Mouse (Mus musculus) forebrain, embryonic 15.5 days (tissue): ENCODE results near the gene Ahdc1. TPM values are rescaled to one million over a fixed set of nuclear protein-coding genes. Genes with fewer than 3 reads are reported as not detected.

Experiments
- ATAC-seq: fragments of 200-750 bp; cut with Nextera tagmentation; replicated peaks from 2 replicates; pipeline ENCODE4 v1.8.0; 2017; ENCODE audit warnings: mild to moderate bottlenecking, moderate TSS enrichment, moderate library complexity
- H3K27ac ChIP-seq: fragments of 300-500 bp; sonication (generic); replicated peaks from 2 replicates; pipeline ENCODE4 v1.5.1; 2015; ENCODE audit warnings: mild to moderate bottlenecking, inconsistent platforms
- H3K27me3 ChIP-seq: fragments of 300-500 bp; sonication (generic); 2 replicates; pipeline ENCODE4 v1.6.1; 2015; ENCODE audit warnings: inconsistent platforms
- H3K36me3 ChIP-seq: fragments of 300-500 bp; sonication (generic); 2 replicates; pipeline ENCODE4 v1.6.1; 2015; ENCODE audit warnings: mild to moderate bottlenecking, inconsistent platforms
- H3K4me1 ChIP-seq: fragments of 300-500 bp; sonication (generic); 2 replicates; pipeline ENCODE4 v1.6.1; 2015; ENCODE audit warnings: inconsistent platforms
- H3K4me2 ChIP-seq: fragments of 300-500 bp; sonication (generic); replicated peaks from 2 replicates; pipeline ENCODE4 v1.6.1; 2015; ENCODE audit warnings: mild to moderate bottlenecking, inconsistent platforms
- H3K4me3 ChIP-seq: fragments of 300-500 bp; sonication (generic); 2 replicates; pipeline ENCODE4 v1.5.1; 2015; ENCODE audit warnings: mild to moderate bottlenecking, inconsistent platforms
- H3K9ac ChIP-seq: fragments of 300-500 bp; sonication (generic); replicated peaks from 2 replicates; pipeline ENCODE4 v1.6.1; 2015; ENCODE audit warnings: mild to moderate bottlenecking, inconsistent platforms
- H3K9me3 ChIP-seq: fragments of 300-500 bp; sonication (generic); 2 replicates; pipeline ENCODE4 v1.6.1; 2016; ENCODE audit warnings: inconsistent platforms
- WGBS: fragments of 180-500 bp; shearing (Covaris S2); methylation state at CpG from one replicate; pipeline ENCODE4 v1.1.7; 2015; ENCODE audit warnings: mixed read lengths; 5-methylcytosine and 5-hydroxymethylcytosine counted together
- polyA plus RNA-seq: library from polyadenylated mRNA; unstranded; fragments of >200 nt; fragmentation: Nextera tagmentation; extraction: Ambion mirVana; gene quantifications from 2 replicates; pipeline ENCODE4 v1.2.1, GENCODE M21; 2015

The Ahdc1 gene
- polyA plus RNA-seq, 1 experiment from 2014 or later, result 14.2 TPM

- no peaks in the 10 kb centered on the region for H3K27me3 ChIP-seq
- H3K9ac ChIP-seq, result no peak overlapping the region
- no peak for ATAC-seq
- no peak overlapping the region for H3K4me2 ChIP-seq
- H3K36me3 ChIP-seq, result no peaks in the 10 kb centered on the region
- no peak overlapping the region for H3K4me3 ChIP-seq
- no peaks in the 10 kb centered on the region for H3K9me3 ChIP-seq
- H3K27ac ChIP-seq, result peak overlapping the region; percentile 39
- peaks cover 76% of the 10 kb centered on the region for H3K4me1 ChIP-seq
- WGBS, result 31% methylated on average over 3 of the region's 4 CpGs
These were observed 13.3 kb downstream of the Ahdc1 start for GRCm38 (mm10) chr4:133024404-133024803.

GRCm38 (mm10) chr4:133024969-133025685 lies 14.1 kb downstream of the Ahdc1 start:
- H3K4me3 ChIP-seq, result no peak overlapping the region
- no peak for ATAC-seq
- peaks cover 70% of the 10 kb centered on the region for H3K4me1 ChIP-seq
- H3K27ac ChIP-seq, result peak overlapping the region; percentile 39
- no peaks in the 10 kb centered on the region for H3K36me3 ChIP-seq
- H3K9me3 ChIP-seq, result no peaks in the 10 kb centered on the region
- H3K9ac ChIP-seq, result no peak overlapping the region
- H3K27me3 ChIP-seq, result no peaks in the 10 kb centered on the region
- H3K4me2 ChIP-seq, result no peak overlapping the region
- 11% methylated on average over 10 of the region's 10 CpGs for WGBS

- Histone ChIP-seq H3K36me3 (no peaks in the 10 kb centered on the region), H3K4me3 (no peak overlapping the region), H3K9ac (no peak overlapping the region), H3K9me3 (no peaks in the 10 kb centered on the region), H3K27me3 (no peaks in the 10 kb centered on the region), H3K4me1 (peaks cover 58% of the 10 kb centered on the region), H3K4me2 (no peak overlapping the region), H3K27ac (no peak overlapping the region)
- 74% methylated on average over 10 of the region's 10 CpGs for WGBS
- no peak for ATAC-seq
These were observed 15.2 kb downstream of the Ahdc1 start for GRCm38 (mm10) chr4:133026272-133026671.

- peaks cover 52% of the 10 kb centered on the region for H3K4me1 ChIP-seq
- H3K9ac ChIP-seq, result no peak overlapping the region
- no peak overlapping the region for H3K4me3 ChIP-seq
- no peak for ATAC-seq
- no peak overlapping the region for H3K27ac ChIP-seq
- WGBS, result 13% methylated on average over 2 of the region's 2 CpGs
- H3K36me3 ChIP-seq, result no peaks in the 10 kb centered on the region
- no peak overlapping the region for H3K4me2 ChIP-seq
- H3K27me3 ChIP-seq, result no peaks in the 10 kb centered on the region
- H3K9me3 ChIP-seq, result no peaks in the 10 kb centered on the region
These were observed 15.8 kb downstream of the Ahdc1 start for GRCm38 (mm10) chr4:133026826-133027375.

GRCm38 (mm10) chr4:133027721-133028120 lies 16.7 kb downstream of the Ahdc1 start:
- Histone ChIP-seq H3K9ac (no peak overlapping the region), H3K4me2 (no peak overlapping the region), H3K4me3 (no peak overlapping the region), H3K27me3 (no peaks in the 10 kb centered on the region), H3K27ac (no peak overlapping the region), H3K4me1 (peaks cover 44% of the 10 kb centered on the region), H3K9me3 (no peaks in the 10 kb centered on the region), H3K36me3 (no peaks in the 10 kb centered on the region)
- 61% methylated on average over 10 of the region's 10 CpGs for WGBS
- ATAC-seq, result no peak

DNA sequence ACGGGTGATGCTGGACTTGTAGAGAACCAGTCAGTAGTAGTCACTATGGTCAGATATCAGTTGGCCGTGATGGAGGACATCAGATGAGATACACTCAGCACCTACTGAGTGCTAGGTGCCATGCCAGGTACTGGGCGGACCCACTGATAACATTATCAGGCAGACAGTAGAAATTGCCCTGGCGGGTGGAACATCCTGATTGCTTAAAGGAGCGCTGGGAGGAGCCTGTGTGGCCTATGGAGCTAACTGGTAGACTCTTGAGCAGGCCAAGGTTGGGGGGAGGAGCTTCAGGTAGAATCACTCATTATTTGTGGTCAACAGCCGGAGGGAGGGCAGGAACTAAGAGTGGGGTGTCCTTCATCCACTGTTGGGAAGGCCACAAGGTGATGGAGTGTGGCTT lies 17.1 kb downstream of the Ahdc1 start:
- ATAC-seq, result no peak
- H3K9me3 ChIP-seq, result no peaks in the 10 kb centered on the region
- no peak overlapping the region for H3K4me3 ChIP-seq
- H3K27ac ChIP-seq, result no peak overlapping the region
- H3K4me2 ChIP-seq, result no peak overlapping the region
- no peaks in the 10 kb centered on the region for H3K36me3 ChIP-seq
- no peak overlapping the region for H3K9ac ChIP-seq
- 92% methylated on average over 6 of the region's 6 CpGs for WGBS
- no peaks in the 10 kb centered on the region for H3K27me3 ChIP-seq
- H3K4me1 ChIP-seq, result peaks cover 39% of the 10 kb centered on the region

DNA sequence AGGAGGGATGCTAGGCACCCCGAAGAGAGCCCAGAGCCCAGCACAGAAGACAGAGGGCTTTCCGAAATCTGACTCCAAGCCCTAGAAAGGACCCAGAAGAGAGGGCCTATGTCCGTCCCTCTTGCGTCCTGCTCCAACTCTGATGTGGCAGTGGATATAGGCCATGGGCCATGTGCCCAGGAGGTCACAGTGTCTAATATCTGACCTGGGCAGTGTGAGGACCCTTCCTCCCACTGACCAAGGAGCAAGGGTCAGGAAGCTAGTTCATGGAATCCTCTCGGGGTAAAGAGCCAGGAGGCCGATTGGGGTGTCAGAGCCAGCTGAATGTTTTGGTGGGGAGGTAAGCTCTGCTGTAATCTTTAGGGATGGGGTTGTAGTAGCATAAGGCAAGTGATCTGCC lies 17.8 kb downstream of the Ahdc1 start:
- Histone ChIP-seq H3K4me1 (peaks cover 32% of the 10 kb centered on the region), H3K9ac (no peak overlapping the region), H3K4me3 (no peak overlapping the region), H3K36me3 (no peaks in the 10 kb centered on the region), H3K9me3 (no peaks in the 10 kb centered on the region), H3K27me3 (no peaks in the 10 kb centered on the region), H3K27ac (no peak overlapping the region), H3K4me2 (no peak overlapping the region)
- ATAC-seq, result no peak
- WGBS, result 87% methylated on average over 6 of the region's 6 CpGs

- H3K9ac ChIP-seq, result no peak overlapping the region
- no peak overlapping the region for H3K4me3 ChIP-seq
- H3K4me1 ChIP-seq, result peaks cover 10% of the 10 kb centered on the region
- no peak overlapping the region for H3K4me2 ChIP-seq
- 0 out of 2 replicates have a peak, but pooled peaks cover 4% of the 10 kb centered on the region for H3K27me3 ChIP-seq
- WGBS, result 92% methylated on average over 8 of the region's 8 CpGs
- no peaks in the 10 kb centered on the region for H3K9me3 ChIP-seq
- no peak overlapping the region for H3K27ac ChIP-seq
- H3K36me3 ChIP-seq, result no peaks in the 10 kb centered on the region
- no peak for ATAC-seq
These were observed 21.5 kb downstream of the Ahdc1 start for GRCm38 (mm10) chr4:133032410-133033095.

DNA sequence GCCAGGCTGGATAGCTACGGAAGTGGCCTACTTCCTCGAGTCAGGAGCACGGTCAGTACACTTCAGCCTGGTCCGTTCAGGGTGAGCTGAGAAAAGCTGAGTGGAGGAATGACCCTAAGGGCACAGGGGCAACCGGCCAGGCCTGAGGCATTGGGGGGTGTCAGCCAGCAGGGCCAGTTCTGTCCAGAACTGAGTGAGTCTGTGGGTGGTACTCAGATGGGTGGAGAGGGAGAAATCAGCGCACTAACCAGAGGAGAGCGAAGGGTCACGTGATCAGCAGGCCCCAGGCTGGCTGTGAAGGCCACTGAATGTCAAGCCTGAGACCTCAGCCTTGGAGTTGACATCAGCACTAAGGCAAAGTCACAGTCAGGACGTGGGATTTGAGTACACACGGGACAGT lies 23.4 kb downstream of the Ahdc1 start:
- Histone ChIP-seq H3K27ac (no peak overlapping the region), H3K9ac (no peak overlapping the region), H3K27me3 (0 out of 2 replicates have a peak, but pooled peaks cover 4% of the 10 kb centered on the region), H3K4me3 (no peak overlapping the region), H3K36me3 (no peaks in the 10 kb centered on the region), H3K9me3 (no peaks in the 10 kb centered on the region), H3K4me2 (no peak overlapping the region), H3K4me1 (peaks cover 29% of the 10 kb centered on the region)
- 79% methylated on average over 10 of the region's 10 CpGs for WGBS
- no peak for ATAC-seq

DNA sequence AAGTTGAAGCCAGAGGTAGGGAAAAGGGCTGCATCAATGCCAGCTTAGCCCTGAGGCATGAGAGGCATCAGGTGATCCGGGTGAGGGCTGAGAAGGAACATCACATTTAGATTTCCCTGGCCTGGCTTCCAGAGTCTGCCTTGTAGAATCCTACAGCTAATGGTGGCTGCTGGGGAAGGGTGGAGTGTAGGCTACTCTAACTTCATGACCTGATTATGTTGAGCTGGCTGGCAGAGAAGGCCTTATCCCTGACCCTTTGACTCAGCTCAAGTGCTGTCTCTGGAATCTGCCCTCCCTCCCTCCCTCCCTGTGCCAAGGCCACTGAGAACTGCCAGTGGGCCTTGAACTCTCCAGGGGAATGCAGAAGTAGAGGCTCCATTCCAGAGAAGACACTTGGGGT lies 24.4 kb downstream of the Ahdc1 start:
- H3K4me2 ChIP-seq, result no peak overlapping the region
- no peak for ATAC-seq
- no peak overlapping the region for H3K4me3 ChIP-seq
- 86% methylated on average over 1 of the region's 1 CpGs for whole genome bisulfite sequencing
- no peak overlapping the region for H3K9ac ChIP-seq
- no peaks in the 10 kb centered on the region for H3K36me3 ChIP-seq
- H3K9me3 ChIP-seq, result no peaks in the 10 kb centered on the region
- H3K27ac ChIP-seq, result no peak overlapping the region
- 0 out of 2 replicates have a peak, but pooled peaks cover 4% of the 10 kb centered on the region for H3K27me3 ChIP-seq
- peaks cover 38% of the 10 kb centered on the region for H3K4me1 ChIP-seq

DNA sequence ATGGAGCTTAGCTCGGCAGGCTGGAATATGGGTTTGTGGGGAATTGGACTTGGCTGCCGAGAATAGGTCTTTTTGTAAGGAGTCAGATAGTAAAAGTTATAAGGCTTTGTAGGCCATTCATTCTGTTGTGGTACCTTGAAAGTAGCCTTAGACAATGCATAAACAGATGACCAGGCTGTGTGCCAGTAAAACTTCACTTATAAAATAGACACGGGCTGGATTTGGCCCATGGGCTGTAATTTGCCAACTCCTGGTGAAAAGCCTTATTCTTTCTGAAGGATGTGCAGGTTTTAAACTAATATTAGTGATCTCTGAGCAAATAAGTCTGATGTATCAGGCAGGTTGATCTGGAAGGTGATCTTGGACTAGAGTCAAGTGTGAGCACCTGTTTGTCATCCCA lies 24.9 kb downstream of the Ahdc1 start:
- H3K36me3 ChIP-seq, result no peaks in the 10 kb centered on the region
- no peaks in the 10 kb centered on the region for H3K9me3 ChIP-seq
- peaks cover 43% of the 10 kb centered on the region for H3K4me1 ChIP-seq
- H3K4me3 ChIP-seq, result no peak overlapping the region
- no peak overlapping the region for H3K27ac ChIP-seq
- H3K9ac ChIP-seq, result no peak overlapping the region
- no peak for ATAC-seq
- 57% methylated on average over 3 of the region's 3 CpGs for WGBS
- 0 out of 2 replicates have a peak, but pooled peaks cover 4% of the 10 kb centered on the region for H3K27me3 ChIP-seq
- no peak overlapping the region for H3K4me2 ChIP-seq

DNA sequence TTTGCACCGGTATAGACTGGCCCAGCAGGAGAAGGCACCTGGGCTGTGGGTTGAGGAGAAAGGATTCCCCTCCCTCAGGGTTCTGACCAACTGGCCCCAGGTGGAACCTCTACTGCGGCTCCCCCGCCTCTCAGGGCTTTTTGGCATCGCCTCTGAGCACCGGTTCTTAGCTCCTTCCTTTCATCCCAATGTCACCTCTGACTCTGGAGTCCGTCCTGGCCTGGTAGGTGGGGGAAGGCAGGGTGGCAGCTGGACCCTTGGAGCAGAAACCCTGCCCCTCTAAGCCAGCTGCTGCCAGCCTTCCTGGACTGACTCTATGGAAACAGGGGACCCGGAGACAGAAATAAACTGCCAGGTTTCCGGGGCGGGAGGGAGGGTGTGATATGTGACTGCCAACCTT lies 26.2 kb downstream of the Ahdc1 start:
- H3K4me3 ChIP-seq, result no peak overlapping the region
- 42% methylated on average over 9 of the region's 9 CpGs for WGBS
- no peaks in the 10 kb centered on the region for H3K36me3 ChIP-seq
- H3K4me2 ChIP-seq, result no peak overlapping the region
- H3K9ac ChIP-seq, result no peak overlapping the region
- no peak overlapping the region for H3K27ac ChIP-seq
- 0 out of 2 replicates have a peak, but pooled peaks cover 4% of the 10 kb centered on the region for H3K27me3 ChIP-seq
- no peaks in the 10 kb centered on the region for H3K9me3 ChIP-seq
- ATAC-seq, result no peak
- peaks cover 54% of the 10 kb centered on the region for H3K4me1 ChIP-seq
